Mouse (Mus musculus) midbrain, embryonic 11.5 days (tissue): ENCODE measurements around the gene Trim62. TPM values are rescaled to one million over a fixed set of nuclear protein-coding genes. Genes with fewer than 3 reads are reported as not detected.

Experiments
- ATAC-seq: fragments of 200-750 bp; cut with Nextera tagmentation; 2 replicates; pipeline ENCODE4 v1.8.0; 2017; ENCODE audit warnings: moderate TSS enrichment, moderate library complexity; ENCODE audit not compliant: low FRiP score
- DNase-seq: peaks from one replicate; pipeline ENCODE4 v3.0.0; 2015; ENCODE audit warnings: low spot score; ENCODE audit errors: missing footprints
- H3K27ac ChIP-seq: fragments of 300-500 bp; sonication (generic); 2 replicates; pipeline ENCODE4 v1.5.1; 2014; ENCODE audit warnings: low read depth, low read length
- H3K27me3 ChIP-seq: fragments of 300-500 bp; sonication (generic); 2 replicates; pipeline ENCODE4 v1.6.1; 2014; ENCODE audit warnings: mild to moderate bottlenecking, low read length, moderate library complexity, mixed read lengths; ENCODE audit not compliant: control insufficient read depth, insufficient read depth
- H3K36me3 ChIP-seq: fragments of 300-500 bp; sonication (generic); 2 replicates; pipeline ENCODE4 v1.6.1; 2014; ENCODE audit warnings: mild to moderate bottlenecking, low read length, moderate library complexity, mixed read lengths; ENCODE audit not compliant: control insufficient read depth, insufficient read depth
- H3K4me1 ChIP-seq: fragments of 300-500 bp; sonication (generic); 2 replicates; pipeline ENCODE4 v1.6.1; 2014; ENCODE audit warnings: low read length; ENCODE audit not compliant: control insufficient read depth, insufficient read depth
- H3K4me2 ChIP-seq: fragments of 300-500 bp; sonication (generic); 2 replicates; pipeline ENCODE4 v1.6.1; 2014; ENCODE audit warnings: mild to moderate bottlenecking, moderate library complexity
- H3K4me3 ChIP-seq: fragments of 300-500 bp; sonication (generic); 2 replicates; pipeline ENCODE4 v1.5.1; 2014; ENCODE audit warnings: low read depth, low read length
- H3K9ac ChIP-seq: fragments of 300-500 bp; sonication (generic); 2 replicates; pipeline ENCODE4 v1.6.1; 2014; ENCODE audit warnings: low read length
- H3K9me3 ChIP-seq: fragments of 300-500 bp; sonication (generic); 2 replicates; pipeline ENCODE4 v1.6.1; 2016; ENCODE audit warnings: low read length; ENCODE audit not compliant: control insufficient read depth
- WGBS: fragments of 180-500 bp; shearing (Covaris S2); extraction: QIAGEN DNeasy Blood & Tissue Kit; methylation state at CpG from one replicate; pipeline ENCODE4 v1.1.7; 2014; 5-methylcytosine and 5-hydroxymethylcytosine counted together
- polyA plus RNA-seq: library from polyadenylated mRNA; unstranded; fragments of >200 nt; fragmentation: Nextera tagmentation; extraction: Ambion mirVana; gene quantifications from 2 replicates; pipeline ENCODE4 v1.2.1, GENCODE M21; 2014

The Trim62 gene
- polyA plus RNA-seq, 1 experiment from 2014 or later = 10.3 TPM

- peaks cover 7% of the 10 kb centered on the region for H3K4me1 ChIP-seq
- H3K4me3 ChIP-seq = no peak overlapping the region
- no peaks in the 10 kb centered on the region for H3K36me3 ChIP-seq
- DNase-seq (no peak), ATAC-seq (no peak)
- WGBS = 82% methylated on average over 14 of the region's 14 CpGs
- no peaks in the 10 kb centered on the region for H3K9me3 ChIP-seq
- H3K27ac ChIP-seq = no peak overlapping the region
- H3K27me3 ChIP-seq = no peaks in the 10 kb centered on the region
- no peak overlapping the region for H3K4me2 ChIP-seq
- no peak overlapping the region for H3K9ac ChIP-seq
These were observed 26.0 kb downstream of the Trim62 start for GRCm38 (mm10) chr4:128909378-128909831.

GRCm38 (mm10) chr4:128910276-128911063 is 27.1 kb downstream of the Trim62 start:
- no peak overlapping the region for H3K4me2 ChIP-seq
- ATAC-seq (no peak), DNase-seq (no peak)
- H3K27ac ChIP-seq = no peak overlapping the region
- no peaks in the 10 kb centered on the region for H3K4me1 ChIP-seq
- H3K9ac ChIP-seq = no peak overlapping the region
- H3K9me3 ChIP-seq = no peaks in the 10 kb centered on the region
- H3K36me3 ChIP-seq = no peaks in the 10 kb centered on the region
- no peak overlapping the region for H3K4me3 ChIP-seq
- WGBS = 80% methylated on average over 8 of the region's 8 CpGs
- H3K27me3 ChIP-seq = no peaks in the 10 kb centered on the region

DNA sequence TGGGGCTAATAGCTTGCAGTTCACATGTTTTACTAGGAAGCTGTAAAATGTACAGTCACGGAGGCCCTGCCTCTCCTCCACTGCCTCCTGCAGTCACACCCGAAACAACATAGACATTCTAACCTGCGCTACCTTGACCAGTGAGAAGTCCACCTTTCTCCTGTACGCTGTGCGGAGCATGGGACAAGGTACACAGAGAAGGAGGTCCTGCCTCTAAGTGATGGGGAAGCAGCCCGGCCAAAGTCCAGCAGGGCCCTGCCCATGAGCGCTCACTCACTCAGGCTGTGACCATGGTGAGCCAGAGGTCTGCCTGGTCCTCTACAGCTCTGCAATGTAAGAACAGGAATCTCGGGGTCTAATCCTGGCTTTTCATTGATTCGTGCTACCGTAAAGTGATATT is 28.7 kb downstream of the Trim62 start:
- no peaks in the 10 kb centered on the region for H3K36me3 ChIP-seq
- no peak overlapping the region for H3K9ac ChIP-seq
- 92% methylated on average over 10 of the region's 10 CpGs for WGBS
- no peak for DNase-seq
- H3K27ac ChIP-seq = no peak overlapping the region
- H3K27me3 ChIP-seq = no peaks in the 10 kb centered on the region
- no peak for ATAC-seq
- H3K4me3 ChIP-seq = no peak overlapping the region
- H3K9me3 ChIP-seq = no peaks in the 10 kb centered on the region
- H3K4me2 ChIP-seq = no peak overlapping the region
- no peaks in the 10 kb centered on the region for H3K4me1 ChIP-seq

GRCm38 (mm10) chr4:128913794-128914193 is 30.4 kb downstream of the Trim62 start:
- DNase-seq = no peak
- WGBS = 27% methylated on average over 4 of the region's 4 CpGs
- no peak for ATAC-seq

DNA sequence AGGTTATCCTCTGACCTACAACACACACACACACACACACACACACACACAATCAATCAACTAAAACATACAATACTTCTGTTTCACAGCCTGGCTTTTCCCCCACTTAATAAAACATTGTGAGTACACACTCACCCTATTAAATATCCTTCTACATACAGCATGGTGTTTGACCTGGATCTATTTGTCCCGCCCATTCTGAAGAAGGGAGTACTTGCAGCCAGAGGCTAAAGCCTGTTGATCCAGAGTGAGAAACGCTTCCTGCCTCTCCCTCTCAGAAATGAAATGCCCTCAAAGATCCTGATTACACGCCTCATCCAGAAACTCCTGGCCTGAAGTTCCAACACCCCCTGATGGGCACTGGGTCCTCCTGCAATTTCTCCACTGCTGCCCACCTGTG is 33.7 kb downstream of the Trim62 start:
- Histone ChIP-seq H3K9me3 (no peaks in the 10 kb centered on the region), H3K4me2 (no peak overlapping the region), H3K4me1 (no peaks in the 10 kb centered on the region), H3K27me3 (no peaks in the 10 kb centered on the region), H3K27ac (no peak overlapping the region), H3K4me3 (no peak overlapping the region), H3K36me3 (no peaks in the 10 kb centered on the region), H3K9ac (no peak overlapping the region)
- no peak for DNase-seq
- 84% methylated on average over 3 of the region's 3 CpGs for WGBS
- no peak for ATAC-seq

More at GRCm38 (mm10) chr4:128913794-128914193, 30.4 kb downstream of the Trim62 start:
- no peak overlapping the region for H3K4me2 ChIP-seq
- no peak overlapping the region for H3K9ac ChIP-seq
- no peak overlapping the region for H3K27ac ChIP-seq
- H3K36me3 ChIP-seq = no peaks in the 10 kb centered on the region
- no peaks in the 10 kb centered on the region for H3K4me1 ChIP-seq
- H3K9me3 ChIP-seq = no peaks in the 10 kb centered on the region
- H3K27me3 ChIP-seq = no peaks in the 10 kb centered on the region
- no peak overlapping the region for H3K4me3 ChIP-seq

DNA sequence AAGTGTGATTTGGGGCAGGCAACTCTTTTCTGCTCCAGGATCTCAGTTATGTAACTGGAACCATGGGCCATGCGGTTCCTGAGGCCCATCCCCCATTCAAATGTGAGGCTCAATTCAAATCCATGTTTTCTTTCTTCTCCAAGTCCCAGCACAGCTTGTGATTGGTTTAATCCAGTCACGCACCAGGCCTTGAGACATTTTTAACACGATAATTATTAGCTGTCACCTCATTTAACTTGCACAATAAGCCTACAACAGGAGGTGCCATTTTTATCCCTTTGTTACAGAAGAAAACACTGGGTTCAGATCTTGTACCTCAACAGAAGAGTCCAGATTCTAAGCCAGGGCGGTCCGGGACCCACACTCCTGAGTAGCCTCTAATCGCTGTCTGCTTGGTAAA is 34.4 kb downstream of the Trim62 start:
- no peaks in the 10 kb centered on the region for H3K27me3 ChIP-seq
- H3K9me3 ChIP-seq = no peaks in the 10 kb centered on the region
- H3K4me1 ChIP-seq = no peaks in the 10 kb centered on the region
- H3K9ac ChIP-seq = no peak overlapping the region
- no peaks in the 10 kb centered on the region for H3K36me3 ChIP-seq
- WGBS = 77% methylated on average over 6 of the region's 6 CpGs
- no peak overlapping the region for H3K27ac ChIP-seq
- DNase-seq = no peak
- H3K4me2 ChIP-seq = no peak overlapping the region
- H3K4me3 ChIP-seq = no peak overlapping the region
- ATAC-seq = no peak

DNA sequence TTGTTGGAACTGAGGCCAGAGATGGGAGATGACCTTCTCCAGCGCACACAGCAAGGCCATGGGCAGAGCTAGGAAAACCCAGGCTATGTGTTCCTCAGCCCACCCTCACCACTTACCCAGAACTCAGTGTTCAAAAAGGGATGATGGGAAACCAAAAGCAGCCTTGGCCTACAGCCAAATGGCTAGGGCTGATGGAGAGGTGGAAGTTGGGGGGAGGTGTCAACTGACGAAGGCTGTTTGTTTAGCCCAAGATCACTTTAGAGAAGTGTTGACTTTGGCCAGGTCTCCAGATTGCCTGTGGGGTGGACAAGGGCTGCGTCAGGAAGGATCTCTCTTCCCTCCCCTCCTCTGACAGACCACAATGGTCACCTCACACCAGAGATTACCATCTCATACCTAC is 34.8 kb downstream of the Trim62 start:
- Histone ChIP-seq H3K36me3 (no peaks in the 10 kb centered on the region), H3K27me3 (peaks cover 2% of the 10 kb centered on the region; the same call in 1 of the 2 replicates), H3K4me1 (no peaks in the 10 kb centered on the region), H3K4me3 (no peak overlapping the region), H3K9ac (no peak overlapping the region), H3K27ac (no peak overlapping the region), H3K4me2 (no peak overlapping the region), H3K9me3 (no peaks in the 10 kb centered on the region)
- 78% methylated on average over 3 of the region's 3 CpGs for WGBS
- DNase-seq = no peak
- ATAC-seq = no peak

DNA sequence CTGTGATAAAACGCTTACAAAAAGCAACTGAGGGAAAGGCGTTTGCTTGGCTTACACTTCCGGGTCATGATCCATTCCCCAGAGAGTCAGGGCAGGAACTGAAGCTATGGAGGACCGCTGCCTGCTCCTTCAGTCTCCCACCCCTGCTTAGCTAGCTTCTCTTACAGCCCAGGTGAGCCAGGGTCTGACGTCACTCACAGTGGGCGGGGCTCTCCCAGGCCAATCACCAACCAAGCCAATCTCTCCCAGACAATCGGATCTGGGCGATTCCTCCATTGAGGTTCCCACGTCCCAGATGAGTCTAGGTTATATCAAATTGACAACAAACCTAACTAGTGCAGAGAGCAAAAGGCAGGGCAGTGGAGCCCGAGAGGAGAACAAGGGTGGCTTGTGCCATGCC is 35.7 kb downstream of the Trim62 start:
- no peak for ATAC-seq
- no peaks in the 10 kb centered on the region for H3K36me3 ChIP-seq
- H3K4me1 ChIP-seq = no peaks in the 10 kb centered on the region
- H3K4me3 ChIP-seq = no peak overlapping the region
- H3K9ac ChIP-seq = no peak overlapping the region
- no peak overlapping the region for H3K27ac ChIP-seq
- H3K9me3 ChIP-seq = no peaks in the 10 kb centered on the region
- peaks cover 2% of the 10 kb centered on the region for H3K27me3 ChIP-seq
- H3K4me2 ChIP-seq = no peak overlapping the region
- DNase-seq = no peak
- 34% methylated on average over 10 of the region's 10 CpGs for WGBS

GRCm38 (mm10) chr4:128923603-128924002 is 40.2 kb downstream of the Trim62 start:
- Histone ChIP-seq H3K9ac (no peak overlapping the region), H3K4me1 (0 out of 2 replicates have a peak, but pooled peaks cover 2% of the 10 kb centered on the region), H3K27me3 (peaks cover 2% of the 10 kb centered on the region), H3K4me2 (no peak overlapping the region), H3K9me3 (no peaks in the 10 kb centered on the region), H3K27ac (no peak overlapping the region), H3K4me3 (no peak overlapping the region), H3K36me3 (no peaks in the 10 kb centered on the region)
- 87% methylated on average over 3 of the region's 3 CpGs for WGBS
- ATAC-seq (no peak), DNase-seq (no peak)
